Mouse (Mus musculus) forebrain, embryonic 11.5 days (tissue): Measurements from ENCODE around the gene Plpp3. TPM values are rescaled to one million over a fixed set of nuclear protein-coding genes. Genes with fewer than 3 reads are reported as not detected.

Experiments used
- ATAC-seq: fragments of 200-750 bp; cut with Nextera tagmentation; replicated peaks from 2 replicates; pipeline ENCODE4 v1.8.0; 2017; ENCODE audit warnings: moderate TSS enrichment; ENCODE audit not compliant: low FRiP score
- DNase-seq: peaks from one replicate; pipeline ENCODE4 v3.0.0-alpha.2; 2017; ENCODE audit warnings: low spot score
- H3K27ac ChIP-seq: fragments of 300-500 bp; sonication (generic); 2 replicates; pipeline ENCODE4 v1.5.1; 2014; ENCODE audit warnings: low read depth, low read length
- H3K27me3 ChIP-seq: fragments of 300-500 bp; sonication (generic); 2 replicates; pipeline ENCODE4 v1.6.1; 2014; ENCODE audit warnings: mild to moderate bottlenecking, low read length, mixed read lengths; ENCODE audit not compliant: control insufficient read depth, insufficient read depth
- H3K36me3 ChIP-seq: fragments of 300-500 bp; sonication (generic); 2 replicates; pipeline ENCODE4 v1.6.1; 2014; ENCODE audit warnings: mild to moderate bottlenecking, low read length, moderate library complexity, mixed read lengths; ENCODE audit not compliant: control insufficient read depth, insufficient read depth
- H3K4me1 ChIP-seq: fragments of 300-500 bp; sonication (generic); replicated peaks from 2 replicates; pipeline ENCODE4 v1.6.1; 2014; ENCODE audit warnings: low read length, mixed read lengths; ENCODE audit not compliant: control insufficient read depth, insufficient read depth
- H3K4me2 ChIP-seq: fragments of 300-500 bp; sonication (generic); 2 replicates; pipeline ENCODE4 v1.6.1; 2014; ENCODE audit warnings: low read depth, mild to moderate bottlenecking, low read length, moderate library complexity, mixed read lengths; ENCODE audit not compliant: severe bottlenecking
- H3K4me3 ChIP-seq: fragments of 300-500 bp; sonication (generic); 2 replicates; pipeline ENCODE4 v1.5.1; 2014; ENCODE audit warnings: low read depth, low read length
- H3K9ac ChIP-seq: fragments of 300-500 bp; sonication (generic); 2 replicates; pipeline ENCODE4 v1.6.1; 2014; ENCODE audit warnings: low read length
- H3K9me3 ChIP-seq: fragments of 300-500 bp; sonication (generic); 2 replicates; pipeline ENCODE4 v1.6.1; 2016; ENCODE audit warnings: low read length, mixed read lengths; ENCODE audit not compliant: control insufficient read depth
- WGBS: fragments of 180-500 bp; shearing (Covaris S2); extraction: QIAGEN DNeasy Blood & Tissue Kit; methylation state at CpG from one replicate; pipeline ENCODE4 v1.1.7; 2014; 5-methylcytosine and 5-hydroxymethylcytosine counted together
- polyA plus RNA-seq: library from polyadenylated mRNA; unstranded; fragments of >200 nt; fragmentation: Nextera tagmentation; extraction: Ambion mirVana; gene quantifications from 2 replicates; pipeline ENCODE4 v1.2.1, GENCODE M21; 2014

Plpp3 gene
- polyA plus RNA-seq, 1 experiment from 2014 or later, result 71.6 TPM

- ATAC-seq (no peak), DNase-seq (peak; percentile 77)
- Histone ChIP-seq H3K27me3 (no peaks in the 10 kb centered on the region), H3K4me2 (no peak overlapping the region), H3K4me3 (no peak overlapping the region), H3K27ac (no peak overlapping the region), H3K9me3 (no peaks in the 10 kb centered on the region), H3K4me1 (no peaks in the 10 kb centered on the region), H3K9ac (no peak overlapping the region), H3K36me3 (no peaks in the 10 kb centered on the region)
- 40% methylated on average over 14 of the region's 14 CpGs for WGBS
Measured at GRCm38 (mm10) chr4:105151911-105152690, 5.0 kb upstream of the Plpp3 start.

- H3K27me3 ChIP-seq, result no peaks in the 10 kb centered on the region
- no peaks in the 10 kb centered on the region for H3K9me3 ChIP-seq
- ATAC-seq, result no peak
- no peak overlapping the region for H3K4me2 ChIP-seq
- H3K36me3 ChIP-seq, result no peaks in the 10 kb centered on the region
- no peak for DNase-seq
- no peak overlapping the region for H3K4me3 ChIP-seq
- WGBS, result 78% methylated on average over 3 of the region's 3 CpGs
- H3K4me1 ChIP-seq, result no peaks in the 10 kb centered on the region
- no peak overlapping the region for H3K27ac ChIP-seq
- no peak overlapping the region for H3K9ac ChIP-seq
Measured at GRCm38 (mm10) chr4:105153227-105153626, 3.9 kb upstream of the Plpp3 start.

DNA sequence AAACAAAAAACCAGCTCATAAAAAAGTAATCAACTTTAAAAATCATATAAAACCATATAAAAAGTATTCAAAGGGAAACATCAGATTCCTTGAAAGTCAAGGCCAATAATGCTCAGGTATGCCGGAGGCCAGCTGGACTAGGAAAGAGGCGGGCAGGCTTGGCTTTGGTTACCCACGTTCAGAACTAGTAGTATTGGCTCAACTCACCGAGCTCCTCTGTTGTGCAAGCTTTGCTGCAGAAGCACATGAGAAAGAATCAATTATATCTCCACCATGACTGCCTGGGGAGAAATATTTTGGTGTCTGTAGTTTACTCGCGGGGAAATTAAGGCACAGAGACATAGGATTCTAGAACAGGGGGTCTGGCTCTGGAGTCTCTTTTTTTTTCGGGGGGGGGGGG, 866 bp upstream of the Plpp3 start:
- DNase-seq (no peak), ATAC-seq (no peak)
- H3K4me3 ChIP-seq, result no peak overlapping the region
- no peaks in the 10 kb centered on the region; the same call in 1 of the 2 replicates for H3K36me3 ChIP-seq
- no peaks in the 10 kb centered on the region for H3K9me3 ChIP-seq
- H3K4me2 ChIP-seq, result no peak overlapping the region
- H3K27ac ChIP-seq, result no peak overlapping the region
- H3K4me1 ChIP-seq, result peaks cover 3% of the 10 kb centered on the region
- no peaks in the 10 kb centered on the region for H3K27me3 ChIP-seq
- WGBS, result 85% methylated on average over 7 of the region's 7 CpGs
- H3K9ac ChIP-seq, result no peak overlapping the region

DNA sequence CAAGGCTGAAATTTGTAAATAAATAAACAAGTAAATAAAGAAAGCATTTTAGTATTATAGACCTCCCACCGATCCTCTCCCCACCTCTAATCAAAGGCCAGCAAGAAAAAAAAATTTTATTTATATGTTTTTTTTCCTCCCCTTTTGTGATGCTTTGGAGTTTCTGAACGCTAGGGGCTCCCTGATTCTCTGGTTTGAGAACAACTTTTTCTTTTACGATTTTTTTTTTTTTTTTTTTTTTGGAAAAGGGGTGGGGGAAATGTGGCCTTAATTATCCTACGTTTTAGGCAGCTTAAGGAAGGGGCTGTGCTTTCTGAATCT, 232 bp upstream of the Plpp3 start:
- peak overlapping the region; percentile 96 for H3K4me3 ChIP-seq
- H3K9me3 ChIP-seq, result no peaks in the 10 kb centered on the region
- DNase-seq, result no peak
- WGBS, result 0% methylated on average over 4 of the region's 4 CpGs
- H3K36me3 ChIP-seq, result peaks cover 3% of the 10 kb centered on the region; the same call in 1 of the 2 replicates
- peak overlapping the region; percentile 97 for H3K27ac ChIP-seq
- no peak for ATAC-seq
- no peaks in the 10 kb centered on the region for H3K27me3 ChIP-seq
- peak overlapping the region; percentile 83 for H3K4me2 ChIP-seq
- H3K9ac ChIP-seq, result peak overlapping the region; percentile 98
- peaks cover 10% of the 10 kb centered on the region for H3K4me1 ChIP-seq

GRCm38 (mm10) chr4:105158169-105158555, 1.0 kb downstream of the Plpp3 start:
- peak; percentile 88 for DNase-seq
- Histone ChIP-seq H3K9me3 (no peaks in the 10 kb centered on the region), H3K9ac (peak overlapping the region; percentile 98), H3K36me3 (peaks cover 3% of the 10 kb centered on the region; the same call in 1 of the 2 replicates), H3K4me1 (peaks cover 12% of the 10 kb centered on the region), H3K4me2 (peak overlapping the region; percentile 83), H3K27ac (peak overlapping the region; percentile 97), H3K27me3 (no peaks in the 10 kb centered on the region), H3K4me3 (peak overlapping the region; percentile 96)
- ATAC-seq, result peak; percentile 45
- under 1% methylated on average over 26 of the region's 26 CpGs for WGBS

GRCm38 (mm10) chr4:105158651-105159530, 1.7 kb downstream of the Plpp3 start:
- H3K27ac ChIP-seq, result peak overlapping the region; percentile 97; the same call in 1 of the 2 replicates
- peak overlapping the region; percentile 96 for H3K4me3 ChIP-seq
- H3K4me2 ChIP-seq, result peak overlapping the region; percentile 83

DNA sequence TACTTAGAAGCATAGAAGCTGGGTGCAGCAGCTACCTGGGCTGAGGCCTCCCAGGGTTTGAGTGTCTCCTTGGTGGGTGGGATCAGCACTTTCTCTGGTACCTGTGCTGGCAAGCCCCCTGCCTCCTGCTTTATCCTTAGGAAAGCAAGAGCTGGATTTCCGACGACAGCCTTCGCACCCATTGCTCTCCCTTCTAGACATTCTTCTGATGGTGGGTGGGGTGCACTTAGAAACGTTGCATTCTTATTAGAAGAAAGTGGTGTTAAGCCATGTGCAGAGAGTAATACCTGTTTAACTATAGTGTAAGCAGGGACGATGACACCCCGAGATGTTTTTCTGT, 2.4 kb downstream of the Plpp3 start:
- peaks cover 16% of the 10 kb centered on the region for H3K4me1 ChIP-seq
- ATAC-seq (no peak), DNase-seq (no peak)
- peak overlapping the region; percentile 83 for H3K4me2 ChIP-seq
- no peak overlapping the region for H3K27ac ChIP-seq
- H3K27me3 ChIP-seq, result no peaks in the 10 kb centered on the region
- peak overlapping the region; percentile 98 for H3K9ac ChIP-seq
- peaks cover 3% of the 10 kb centered on the region; the same call in 1 of the 2 replicates for H3K36me3 ChIP-seq
- H3K4me3 ChIP-seq, result peak overlapping the region; percentile 96
- H3K9me3 ChIP-seq, result no peaks in the 10 kb centered on the region
- WGBS, result 18% methylated on average over 6 of the region's 6 CpGs

More at GRCm38 (mm10) chr4:105158651-105159530, 1.7 kb downstream of the Plpp3 start:
- no peaks in the 10 kb centered on the region for H3K9me3 ChIP-seq
- peaks cover 3% of the 10 kb centered on the region; the same call in 1 of the 2 replicates for H3K36me3 ChIP-seq
- ATAC-seq (no peak), DNase-seq (peak; percentile 60)
- H3K27me3 ChIP-seq, result no peaks in the 10 kb centered on the region
- under 1% methylated on average over 18 of the region's 18 CpGs for WGBS
- peaks cover 14% of the 10 kb centered on the region for H3K4me1 ChIP-seq
- peak overlapping the region; percentile 98 for H3K9ac ChIP-seq

GRCm38 (mm10) chr4:105160470-105160869, 3.3 kb downstream of the Plpp3 start:
- 68% methylated on average over 6 of the region's 6 CpGs for WGBS
- no peak for DNase-seq
- Histone ChIP-seq H3K27ac (no peak overlapping the region), H3K4me1 (peaks cover 20% of the 10 kb centered on the region), H3K9ac (no peak overlapping the region), H3K4me3 (peak overlapping the region; percentile 96; the same call in 1 of the 2 replicates), H3K27me3 (no peaks in the 10 kb centered on the region), H3K4me2 (peak overlapping the region; percentile 38; the same call in 1 of the 2 replicates), H3K36me3 (peaks cover 3% of the 10 kb centered on the region; the same call in 1 of the 2 replicates), H3K9me3 (no peaks in the 10 kb centered on the region)
- no peak for ATAC-seq
